Mouse (Mus musculus) erythroblast, embryonic 14.5 days (primary cell): ENCODE measurements around the gene Mrps10. TPM values are rescaled to one million over a fixed set of nuclear protein-coding genes. Genes with fewer than 3 reads are reported as not detected.

Experiments used
- H3K27me3 ChIP-seq: 2 replicates; pipeline ENCODE4 v1.6.1; 2012; ENCODE audit warnings: inconsistent platforms; ENCODE audit not compliant: control insufficient read depth
- H3K36me3 ChIP-seq: 2 replicates; pipeline ENCODE4 v1.6.1; 2012; ENCODE audit warnings: mild to moderate bottlenecking, inconsistent platforms; ENCODE audit not compliant: control insufficient read depth
- H3K4me1 ChIP-seq: 2 replicates; pipeline ENCODE4 v1.6.1; 2012; ENCODE audit warnings: inconsistent platforms; ENCODE audit not compliant: control insufficient read depth
- H3K4me3 ChIP-seq: replicated peaks from 2 replicates; pipeline ENCODE3; 2012; ENCODE audit warnings: moderate library complexity, mild to moderate bottlenecking, inconsistent platforms
- H3K9me3 ChIP-seq: 2 replicates; pipeline ENCODE4 v1.6.1; 2012; ENCODE audit warnings: low read length, inconsistent platforms, mixed read lengths; ENCODE audit not compliant: control insufficient read depth
- GATA1 ChIP-seq: IDR thresholded peaks from 2 replicates; pipeline ENCODE4 v1.6.1; 2012; ENCODE audit warnings: low read length, inconsistent platforms, mixed read lengths
- TAL1 ChIP-seq: IDR thresholded peaks from 3 replicates; pipeline ENCODE4 v1.6.1; 2012; ENCODE audit warnings: low read length, inconsistent platforms, mixed read lengths
- polyA plus RNA-seq: library from polyadenylated mRNA; stranded (reverse); fragments of >175 nt; gene quantifications from 2 replicates; pipeline ENCODE4 v1.2.3, GENCODE M21; 2012

Mrps10 gene
- polyA plus RNA-seq, 1 experiment: 0.52 TPM

DNA sequence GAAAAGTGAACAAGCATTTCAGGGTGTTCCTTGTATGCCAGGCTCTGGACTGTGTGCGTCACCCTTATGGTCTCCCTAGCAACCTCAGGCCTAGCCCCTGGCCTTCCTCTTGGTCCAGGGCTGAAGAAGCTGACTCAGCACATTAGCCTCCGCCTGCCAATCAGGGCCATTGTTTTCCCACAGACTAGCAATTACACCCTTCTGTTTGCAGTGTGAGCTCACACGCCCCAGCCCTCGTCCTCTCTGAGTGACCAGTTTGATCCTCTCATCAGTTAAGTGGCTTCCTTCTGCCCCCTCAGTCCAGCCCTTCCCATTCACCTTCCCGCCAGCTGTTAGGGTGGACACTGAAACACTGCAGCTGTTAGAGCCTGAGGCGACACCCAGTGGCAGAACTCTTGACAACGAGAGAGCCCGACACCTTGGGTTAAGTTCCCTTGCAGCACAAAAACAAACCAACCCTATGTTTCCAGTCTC is 60.2 kb downstream of the Mrps10 start:
- TF ChIP-seq GATA1 (no peak), TAL1 (no peak)
- H3K27me3 ChIP-seq: peaks cover 5% of the 10 kb centered on the region
- no peak overlapping the region for H3K4me3 ChIP-seq
- H3K36me3 ChIP-seq: no peaks in the 10 kb centered on the region
- H3K9me3 ChIP-seq: no peaks in the 10 kb centered on the region
- H3K4me1 ChIP-seq: no peaks in the 10 kb centered on the region

DNA sequence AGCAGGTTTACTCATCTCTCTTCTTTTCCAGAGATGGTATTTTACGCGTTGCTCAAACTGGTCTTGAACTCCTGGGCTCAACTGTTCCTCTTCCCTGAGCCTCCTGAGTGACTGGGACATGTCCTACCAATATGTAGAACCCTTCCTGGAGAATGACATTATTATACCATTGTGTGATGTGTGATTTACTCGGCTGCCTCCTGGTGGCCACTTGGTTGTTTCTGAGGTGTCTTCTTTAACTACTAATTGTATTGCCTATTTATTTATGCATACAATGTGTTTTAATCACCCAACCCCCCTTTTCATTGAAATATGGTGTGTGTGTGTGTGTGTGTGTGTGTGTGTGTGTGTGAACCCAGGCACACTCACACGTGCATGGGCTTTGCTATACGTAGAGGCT is 62.1 kb downstream of the Mrps10 start:
- no peaks in the 10 kb centered on the region for H3K9me3 ChIP-seq
- H3K4me1 ChIP-seq: no peaks in the 10 kb centered on the region
- no peak overlapping the region for H3K4me3 ChIP-seq
- peaks cover 11% of the 10 kb centered on the region for H3K27me3 ChIP-seq
- TF ChIP-seq GATA1 (no peak), TAL1 (no peak)
- H3K36me3 ChIP-seq: no peaks in the 10 kb centered on the region

Other genes with a start within 250 kb of the Mrps10 start
- not detected in 2 replicates for gene Guca1b, start 16.5 kb downstream of the Mrps10 start, polyA plus RNA-seq
- not detected in 2 replicates for gene Guca1a, start 31.7 kb downstream of the Mrps10 start, polyA plus RNA-seq
- not detected in 2 replicates for gene AI661453, start 67.7 kb downstream of the Mrps10 start, polyA plus RNA-seq
- gene 1700001C19Rik, start 68.5 kb downstream of the Mrps10 start, polyA plus RNA-seq: not detected in 2 replicates
- 2.9 and 4.3 TPM in 2 replicates for gene Taf8, start 133.4 kb downstream of the Mrps10 start, polyA plus RNA-seq
- gene Ccnd3, start 136.2 kb downstream of the Mrps10 start, polyA plus RNA-seq: 247 and 292 TPM in 2 replicates
- gene Bysl, start 242.6 kb downstream of the Mrps10 start, polyA plus RNA-seq: 2.8 and 3.4 TPM in 2 replicates
- gene Med20, start 242.7 kb downstream of the Mrps10 start, polyA plus RNA-seq: 0.43 and 0.45 TPM in 2 replicates
- 0.29 and 0.65 TPM in 2 replicates for gene Gm20517, start 242.7 kb downstream of the Mrps10 start, polyA plus RNA-seq